Mouse (Mus musculus) testis, adult 2 months (tissue): ENCODE data around the gene Acvr2a.

Source experiments
- CTCF ChIP-seq: fragments of 200-500 bp; IDR thresholded peaks from 2 replicates; pipeline ENCODE4 v1.5.1; 2012; ENCODE audit warnings: low read depth, mild to moderate bottlenecking, inconsistent platforms, low read length, moderate library complexity; ENCODE audit not compliant: control insufficient read depth, insufficient read depth, insufficient replicate concordance
- POLR2A ChIP-seq: fragments of 200-500 bp; IDR thresholded peaks from 2 replicates; pipeline ENCODE4 v1.6.1; 2012; ENCODE audit warnings: low read depth, mild to moderate bottlenecking, inconsistent platforms, low read length, moderate library complexity; ENCODE audit not compliant: control insufficient read depth

DNA sequence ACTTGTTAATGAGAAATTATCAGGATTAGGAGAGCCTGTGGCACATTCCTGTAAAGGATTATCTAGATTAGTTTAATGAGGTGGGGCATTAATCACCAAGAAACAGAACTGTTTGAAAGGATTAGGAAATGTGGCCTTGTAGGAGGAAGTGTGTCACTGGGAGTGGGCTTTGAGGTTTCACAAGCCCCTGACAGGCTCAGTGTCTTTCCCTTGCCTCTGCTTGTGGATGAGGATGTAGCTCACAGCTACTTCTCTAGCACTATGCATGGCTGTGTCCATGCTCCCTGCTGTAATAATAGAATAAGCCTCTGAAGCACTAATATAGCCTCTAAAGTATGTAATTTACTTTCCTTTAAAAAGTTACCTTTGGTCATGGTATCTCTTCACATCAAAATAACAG, 101.9 kb downstream of the Acvr2a start:
- TF ChIP-seq POLR2A, result no peak
- no peak for TF ChIP-seq CTCF
